Mouse (Mus musculus): ENCODE data around the gene Rasgrf1. TPM values are rescaled to one million over a fixed set of nuclear protein-coding genes. Genes with fewer than 3 reads are reported as not detected.
A peak's percentile ranks its signal among the peaks of the same experiment; 100 is the strongest.

Rasgrf1 gene
- polyA plus RNA-seq (2012; rRNA removed): 0.02 and 0.06 TPM in 2 replicates

DNA sequence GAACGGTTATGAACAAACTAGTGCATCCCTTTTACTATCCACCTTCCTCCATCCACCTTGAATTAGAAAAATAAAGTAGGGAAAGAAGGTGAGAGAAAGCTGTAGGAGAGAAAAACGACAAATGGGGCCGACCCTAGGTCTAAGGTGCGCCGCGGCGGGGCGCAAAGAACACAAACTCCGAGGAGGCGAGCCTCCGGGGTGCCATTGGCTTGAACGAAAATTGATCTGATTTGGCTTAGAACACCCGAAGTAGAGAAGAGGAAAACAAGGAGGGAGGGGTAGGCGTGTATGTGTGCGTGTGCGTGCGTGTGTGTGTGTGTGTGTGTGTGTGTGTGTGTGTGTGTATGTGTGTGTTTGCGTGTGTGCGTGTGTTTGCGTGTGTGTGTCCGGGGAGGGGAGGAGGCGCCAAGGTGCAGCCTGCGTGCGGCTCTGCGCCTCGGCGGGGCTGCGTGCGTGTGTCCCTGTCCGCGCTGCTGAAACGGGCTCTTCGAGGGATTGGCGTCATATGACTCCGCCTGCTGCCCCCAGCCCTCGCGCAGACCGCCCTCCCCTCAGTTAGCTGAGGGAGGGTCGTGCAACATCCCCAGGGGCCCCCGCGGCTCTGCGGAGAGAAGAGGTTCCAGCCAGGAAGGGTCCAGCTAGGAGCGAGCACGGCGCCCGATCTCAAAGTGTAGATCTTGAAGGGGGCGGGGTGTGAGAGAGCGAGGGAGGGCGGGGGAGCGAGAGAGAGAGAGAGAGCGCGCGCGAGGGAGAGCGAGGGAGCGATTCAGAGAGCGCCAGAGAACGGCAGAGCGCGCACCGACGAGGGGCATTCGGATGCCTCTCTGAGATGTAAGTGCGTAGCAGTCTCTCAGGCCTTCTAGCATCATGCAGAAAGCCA is at the start of gene Rasgrf1:
TSS of gene Rasgrf1 (plus strand) at position 778 of the 880 bp plus-strand sequence.
- peaks cover 25% of the 10 kb centered on the region for H3K27me3 ChIP-seq (ENCODE audit: control insufficient read depth, insufficient read depth, low read length)
- peaks cover 8% of the 10 kb centered on the region for H3K4me1 ChIP-seq (ENCODE audit: control insufficient read depth, insufficient read depth, insufficient read length)
- peak within 1 kb of the TSS; percentile 9; the same call in 1 of the 2 replicates for H3K4me3 ChIP-seq (ENCODE audit: extremely low read depth, insufficient read depth, insufficient read length)
- no peak within 1 kb of the TSS for H3K27ac ChIP-seq (ENCODE audit: insufficient read depth, low read length)
- TF ChIP-seq POLR2A (IDR thresholded peaks at IDR 0.05; ENCODE audit: low read depth, low read length) (no peak), CTCF (IDR thresholded peaks at IDR 0.05; ENCODE audit: extremely low read depth, insufficient read depth, insufficient read length, insufficient replicate concordance) (no peak)
- H3K36me3 ChIP-seq (ENCODE audit: control insufficient read depth, insufficient read depth, low read length): no peaks in the 10 kb centered on the region
- 2% methylated on average over 52 of the region's 64 CpGs for WGBS
- DNase-seq (ENCODE audit: low read depth in 1 of 2, low spot score in 2 of 2): no peak

DNA sequence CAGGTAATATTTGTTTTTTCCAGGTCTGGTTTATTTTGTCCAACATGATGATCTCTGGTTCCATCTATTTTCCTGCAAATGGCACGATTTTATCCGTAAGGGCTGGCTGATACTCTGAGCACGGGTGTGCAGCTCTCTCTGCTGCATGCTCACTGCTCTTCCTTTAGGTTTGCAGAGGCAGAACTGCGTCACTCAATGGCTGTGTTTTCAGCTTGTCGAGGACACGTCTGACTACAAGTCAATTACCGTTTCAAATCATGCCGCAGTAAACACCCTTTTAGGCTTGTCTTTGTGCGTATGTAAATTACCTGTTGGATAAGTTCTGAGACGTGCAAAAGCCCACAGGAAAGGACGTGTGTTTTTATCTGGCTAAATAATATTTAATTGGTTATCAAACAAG is 49.6 kb upstream of the Rasgrf1 start:
- Histone ChIP-seq H3K4me1 (ENCODE audit: control insufficient read depth, insufficient read depth, insufficient read length) (no peaks in the 10 kb centered on the region), H3K27me3 (ENCODE audit: control insufficient read depth, insufficient read depth, low read length) (no peaks in the 10 kb centered on the region), H3K4me3 (ENCODE audit: extremely low read depth, insufficient read depth, insufficient read length) (no peak overlapping the region), H3K36me3 (ENCODE audit: control insufficient read depth, insufficient read depth, low read length) (no peaks in the 10 kb centered on the region), H3K27ac (ENCODE audit: insufficient read depth, low read length) (no peak overlapping the region)
- TF ChIP-seq POLR2A (IDR thresholded peaks at IDR 0.05; ENCODE audit: low read depth, low read length): no peak
- no peak for TF ChIP-seq CTCF (IDR thresholded peaks at IDR 0.05; ENCODE audit: extremely low read depth, insufficient read depth, insufficient read length, insufficient replicate concordance)
- no peak for DNase-seq (ENCODE audit: low read depth in 1 of 2, low spot score in 2 of 2)
- WGBS: 84% methylated on average over 11 of the region's 11 CpGs

DNA sequence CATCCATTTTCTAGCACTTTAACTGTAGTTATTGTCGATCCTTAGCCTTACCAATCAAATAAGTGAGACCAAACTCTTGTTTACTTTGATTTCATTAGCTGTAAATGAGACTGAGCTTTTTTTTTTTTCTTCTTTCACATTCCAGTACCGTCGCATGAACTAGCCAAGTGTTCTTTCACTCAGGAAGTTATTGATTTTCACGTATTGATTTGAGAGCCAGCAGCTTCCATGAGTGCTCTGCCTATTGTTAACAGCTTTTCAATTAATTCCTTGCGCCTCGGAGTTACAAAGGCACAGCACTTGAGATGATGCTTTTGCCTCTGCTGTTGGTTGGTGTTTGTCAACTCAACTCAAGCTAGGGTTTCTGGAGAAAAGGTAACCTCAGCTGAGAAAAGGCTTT is 49.1 kb upstream of the Rasgrf1 start:
- DNase-seq (ENCODE audit: low read depth in 1 of 2, low spot score in 2 of 2): no peak
- WGBS: 80% methylated on average over 6 of the region's 6 CpGs

DNA sequence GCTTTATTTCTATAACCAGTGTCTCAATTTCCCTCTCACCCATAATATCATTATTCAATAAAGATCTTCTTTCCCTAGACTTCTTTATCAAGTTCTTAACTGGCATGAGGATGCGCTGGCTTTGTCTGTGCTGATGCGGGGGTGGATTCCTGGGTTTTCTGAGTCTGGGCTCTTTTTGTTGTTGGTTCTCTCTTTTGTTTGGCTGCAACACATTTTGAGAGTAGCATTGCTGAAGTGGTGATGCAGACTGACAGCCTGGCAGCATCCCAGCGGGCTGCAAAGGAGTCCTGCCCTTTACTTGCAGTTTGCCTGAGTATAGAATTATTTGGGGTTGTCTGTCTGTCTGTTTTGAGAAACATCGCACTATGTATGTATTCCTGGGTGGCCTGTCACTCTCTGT is 42.6 kb upstream of the Rasgrf1 start:
- Histone ChIP-seq H3K27ac (ENCODE audit: insufficient read depth, low read length) (no peak overlapping the region), H3K27me3 (ENCODE audit: control insufficient read depth, insufficient read depth, low read length) (peaks cover 2% of the 10 kb centered on the region; the same call in 1 of the 2 replicates), H3K4me3 (ENCODE audit: extremely low read depth, insufficient read depth, insufficient read length) (no peak overlapping the region), H3K4me1 (ENCODE audit: control insufficient read depth, insufficient read depth, insufficient read length) (no peaks in the 10 kb centered on the region), H3K36me3 (ENCODE audit: control insufficient read depth, insufficient read depth, low read length) (no peaks in the 10 kb centered on the region)
- whole genome bisulfite sequencing: 82% methylated on average over 4 of the region's 4 CpGs
- TF ChIP-seq POLR2A (IDR thresholded peaks at IDR 0.05; ENCODE audit: low read depth, low read length) (no peak), CTCF (IDR thresholded peaks at IDR 0.05; ENCODE audit: extremely low read depth, insufficient read depth, insufficient read length, insufficient replicate concordance) (no peak)
- no peak for DNase-seq (ENCODE audit: low read depth in 1 of 2, low spot score in 2 of 2)

More for the DNA sequence above, 49.1 kb upstream of the Rasgrf1 start:
- TF ChIP-seq POLR2A (IDR thresholded peaks at IDR 0.05; ENCODE audit: low read depth, low read length): no peak
- TF ChIP-seq CTCF (IDR thresholded peaks at IDR 0.05; ENCODE audit: extremely low read depth, insufficient read depth, insufficient read length, insufficient replicate concordance): no peak
- Histone ChIP-seq H3K4me3 (ENCODE audit: extremely low read depth, insufficient read depth, insufficient read length) (no peak overlapping the region), H3K27me3 (ENCODE audit: control insufficient read depth, insufficient read depth, low read length) (no peaks in the 10 kb centered on the region), H3K36me3 (ENCODE audit: control insufficient read depth, insufficient read depth, low read length) (no peaks in the 10 kb centered on the region), H3K4me1 (ENCODE audit: control insufficient read depth, insufficient read depth, insufficient read length) (no peaks in the 10 kb centered on the region), H3K27ac (ENCODE audit: insufficient read depth, low read length) (no peak overlapping the region)

DNA sequence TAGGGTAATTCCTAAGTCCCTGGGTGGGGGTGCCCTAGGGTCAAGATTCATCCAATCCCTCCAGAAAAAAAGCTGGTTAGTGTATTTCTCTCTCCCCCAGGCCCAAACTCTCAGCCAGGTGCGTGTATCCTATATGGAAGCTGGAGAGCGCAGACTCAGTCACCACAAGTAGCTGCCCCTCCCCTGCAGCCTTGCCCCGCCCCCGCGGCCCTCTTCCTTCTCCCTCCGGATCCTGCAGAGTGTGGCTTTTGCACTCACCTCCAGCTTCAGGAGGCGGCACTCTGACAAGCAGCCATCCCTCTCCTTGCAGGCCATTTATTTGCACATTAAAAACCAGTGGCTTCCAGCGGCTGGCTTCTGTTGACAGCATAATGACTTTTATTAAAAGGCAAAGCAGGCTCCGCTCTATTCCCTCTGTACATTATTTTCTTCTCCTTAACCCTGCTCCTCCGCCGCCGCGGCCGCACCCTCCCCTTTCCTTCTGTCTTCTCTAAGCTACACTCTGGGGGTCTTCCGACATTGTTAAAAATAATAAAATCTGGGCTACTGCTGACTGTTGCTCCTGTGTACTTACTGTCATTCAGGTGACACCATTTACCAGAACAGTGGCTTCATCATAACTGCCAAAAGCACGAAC is 41.5 kb upstream of the Rasgrf1 start:
- H3K27ac ChIP-seq (ENCODE audit: insufficient read depth, low read length): no peak overlapping the region
- DNase-seq (ENCODE audit: low read depth in 1 of 2, low spot score in 2 of 2): no peak
- H3K4me3 ChIP-seq (ENCODE audit: extremely low read depth, insufficient read depth, insufficient read length): no peak overlapping the region
- 62% methylated on average over 16 of the region's 16 CpGs for WGBS
- H3K27me3 ChIP-seq (ENCODE audit: control insufficient read depth, insufficient read depth, low read length): peaks cover 2% of the 10 kb centered on the region; the same call in 1 of the 2 replicates
- no peaks in the 10 kb centered on the region for H3K36me3 ChIP-seq (ENCODE audit: control insufficient read depth, insufficient read depth, low read length)
- TF ChIP-seq POLR2A (IDR thresholded peaks at IDR 0.05; ENCODE audit: low read depth, low read length) (no peak), CTCF (IDR thresholded peaks at IDR 0.05; ENCODE audit: extremely low read depth, insufficient read depth, insufficient read length, insufficient replicate concordance) (no peak)
- no peaks in the 10 kb centered on the region; the same call in 1 of the 2 replicates for H3K4me1 ChIP-seq (ENCODE audit: control insufficient read depth, insufficient read depth, insufficient read length)

DNA sequence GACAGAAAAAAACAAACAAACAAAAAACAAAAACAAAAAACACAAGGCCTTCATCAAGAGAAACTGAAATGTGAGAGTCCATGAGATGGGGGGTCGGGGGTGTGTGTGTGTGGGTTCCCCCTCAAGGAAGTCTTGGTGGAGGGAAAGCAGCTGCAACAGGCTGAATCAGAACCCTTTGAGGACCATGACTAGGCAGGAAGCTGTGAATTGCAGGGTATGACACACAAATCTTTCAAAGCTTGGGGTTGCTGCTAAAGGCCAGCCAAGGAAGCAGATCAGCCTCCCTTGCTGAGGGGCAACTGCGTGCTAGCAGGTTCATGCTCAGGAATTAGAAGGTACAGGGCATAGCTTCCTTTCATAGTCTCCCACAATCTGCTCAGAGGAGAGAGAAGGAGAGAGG is 40.1 kb upstream of the Rasgrf1 start:
- WGBS: 38% methylated on average over 2 of the region's 2 CpGs
- H3K4me1 ChIP-seq (ENCODE audit: control insufficient read depth, insufficient read depth, insufficient read length): no peaks in the 10 kb centered on the region; the same call in 1 of the 2 replicates
- no peak overlapping the region for H3K4me3 ChIP-seq (ENCODE audit: extremely low read depth, insufficient read depth, insufficient read length)
- peaks cover 2% of the 10 kb centered on the region; the same call in 1 of the 2 replicates for H3K27me3 ChIP-seq (ENCODE audit: control insufficient read depth, insufficient read depth, low read length)
- H3K36me3 ChIP-seq (ENCODE audit: control insufficient read depth, insufficient read depth, low read length): no peaks in the 10 kb centered on the region
- TF ChIP-seq CTCF (IDR thresholded peaks at IDR 0.05; ENCODE audit: extremely low read depth, insufficient read depth, insufficient read length, insufficient replicate concordance) (no peak), POLR2A (IDR thresholded peaks at IDR 0.05; ENCODE audit: low read depth, low read length) (no peak)
- DNase-seq (ENCODE audit: low read depth in 1 of 2, low spot score in 2 of 2): no peak
- no peak overlapping the region for H3K27ac ChIP-seq (ENCODE audit: insufficient read depth, low read length)
